Mouse (Mus musculus): ENCODE results near the gene Rreb1. TPM values are rescaled to one million over a fixed set of nuclear protein-coding genes. Genes with fewer than 3 reads are reported as not detected.

The Rreb1 gene
- polyA plus RNA-seq, 1 experiment from 2014 or later = 11.0 TPM

GRCm38 (mm10) chr13:37760013-37760342 lies 18.2 kb upstream of the Rreb1 start:
- Histone ChIP-seq H3K4me3 (no peak overlapping the region), H3K27me3 (replicated peaks) (no peaks in the 10 kb centered on the region), H3K36me3 (no peaks in the 10 kb centered on the region), H3K4me1 (peaks cover 37% of the 10 kb centered on the region), H3K4me2 (no peak overlapping the region), H3K9ac (no peak overlapping the region), H3K27ac (replicated peaks) (0 out of 2 replicates have a peak overlapping the region, but pooled peaks have one; percentile 42), H3K9me3 (no peaks in the 10 kb centered on the region)
- WGBS = 14% methylated on average over 3 of the region's 3 CpGs
- no peak for ATAC-seq (ENCODE audit: extremely low read depth, insufficient number of reproducible peaks, low FRiP score, low TSS enrichment)

- no peaks in the 10 kb centered on the region for H3K9me3 ChIP-seq
- H3K27ac ChIP-seq (replicated peaks) = 0 out of 2 replicates have a peak overlapping the region, but pooled peaks have one; percentile 42
- H3K4me2 ChIP-seq = no peak overlapping the region
- no peak overlapping the region for H3K4me3 ChIP-seq
- peaks cover 37% of the 10 kb centered on the region for H3K4me1 ChIP-seq
- H3K36me3 ChIP-seq = no peaks in the 10 kb centered on the region
- 0 out of 2 replicates have a peak overlapping the region, but pooled peaks have one; percentile 28 for H3K9ac ChIP-seq
- WGBS = 67% methylated on average over 3 of the region's 3 CpGs
- no peak for ATAC-seq (ENCODE audit: extremely low read depth, insufficient number of reproducible peaks, low FRiP score, low TSS enrichment)
- no peaks in the 10 kb centered on the region for H3K27me3 ChIP-seq (replicated peaks)
These were observed 17.8 kb upstream of the Rreb1 start for GRCm38 (mm10) chr13:37760373-37760772.

GRCm38 (mm10) chr13:37760957-37761941 lies 17.0 kb upstream of the Rreb1 start:
- Histone ChIP-seq H3K36me3 (no peaks in the 10 kb centered on the region), H3K9me3 (no peaks in the 10 kb centered on the region), H3K4me1 (peaks cover 37% of the 10 kb centered on the region), H3K4me2 (peak overlapping the region; percentile 49), H3K27me3 (replicated peaks) (no peaks in the 10 kb centered on the region), H3K9ac (peak overlapping the region; percentile 63), H3K4me3 (no peak overlapping the region), H3K27ac (replicated peaks) (peak overlapping the region; percentile 71)
- ATAC-seq (ENCODE audit: extremely low read depth, insufficient number of reproducible peaks, low FRiP score, low TSS enrichment) = no peak
- WGBS = 37% methylated on average over 23 of the region's 23 CpGs

- WGBS = 32% methylated on average over 9 of the region's 9 CpGs
- Histone ChIP-seq H3K4me3 (no peak overlapping the region), H3K27ac (replicated peaks) (no peak overlapping the region), H3K9me3 (no peaks in the 10 kb centered on the region; the same call in 1 of the 2 replicates), H3K4me1 (peaks cover 37% of the 10 kb centered on the region), H3K27me3 (replicated peaks) (no peaks in the 10 kb centered on the region), H3K9ac (no peak overlapping the region), H3K36me3 (no peaks in the 10 kb centered on the region), H3K4me2 (no peak overlapping the region)
- ATAC-seq (ENCODE audit: extremely low read depth, insufficient number of reproducible peaks, low FRiP score, low TSS enrichment) = no peak
These were observed 14.3 kb upstream of the Rreb1 start for GRCm38 (mm10) chr13:37763800-37764407.

- no peak overlapping the region for H3K9ac ChIP-seq
- H3K9me3 ChIP-seq = no peaks in the 10 kb centered on the region; the same call in 1 of the 2 replicates
- ATAC-seq (ENCODE audit: extremely low read depth, insufficient number of reproducible peaks, low FRiP score, low TSS enrichment) = no peak
- no peaks in the 10 kb centered on the region for H3K4me1 ChIP-seq
- WGBS = 42% methylated on average over 1 of the region's 1 CpGs
- no peaks in the 10 kb centered on the region for H3K36me3 ChIP-seq
- no peak overlapping the region for H3K4me3 ChIP-seq
- no peaks in the 10 kb centered on the region for H3K27me3 ChIP-seq (replicated peaks)
- no peak overlapping the region for H3K4me2 ChIP-seq
- no peak overlapping the region for H3K27ac ChIP-seq (replicated peaks)
These were observed 8.4 kb upstream of the Rreb1 start for GRCm38 (mm10) chr13:37769777-37770176.

- Histone ChIP-seq H3K27me3 (replicated peaks) (peaks cover 12% of the 10 kb centered on the region), H3K27ac (replicated peaks) (no peak overlapping the region), H3K36me3 (no peaks in the 10 kb centered on the region), H3K9me3 (no peaks in the 10 kb centered on the region), H3K4me2 (no peak overlapping the region), H3K9ac (no peak overlapping the region), H3K4me3 (no peak overlapping the region), H3K4me1 (peaks cover 6% of the 10 kb centered on the region)
- ATAC-seq (ENCODE audit: extremely low read depth, insufficient number of reproducible peaks, low FRiP score, low TSS enrichment) = no peak
These were observed 4.7 kb upstream of the Rreb1 start for GRCm38 (mm10) chr13:37773476-37773875.

GRCm38 (mm10) chr13:37776675-37777074 lies 1.5 kb upstream of the Rreb1 start:
- H3K9me3 ChIP-seq = no peaks in the 10 kb centered on the region
- H3K36me3 ChIP-seq = no peaks in the 10 kb centered on the region
- H3K27me3 ChIP-seq (replicated peaks) = peaks cover 15% of the 10 kb centered on the region
- no peak overlapping the region for H3K4me3 ChIP-seq
- H3K9ac ChIP-seq = no peak overlapping the region
- H3K4me1 ChIP-seq = peaks cover 16% of the 10 kb centered on the region
- H3K4me2 ChIP-seq = no peak overlapping the region
- no peak overlapping the region for H3K27ac ChIP-seq (replicated peaks)
- no peak for ATAC-seq (ENCODE audit: extremely low read depth, insufficient number of reproducible peaks, low FRiP score, low TSS enrichment)

- Histone ChIP-seq H3K27ac (replicated peaks) (no peak overlapping the region), H3K36me3 (no peaks in the 10 kb centered on the region), H3K4me1 (peaks cover 16% of the 10 kb centered on the region), H3K9ac (peak overlapping the region; percentile 80), H3K4me3 (peak overlapping the region; percentile 62), H3K9me3 (no peaks in the 10 kb centered on the region), H3K27me3 (replicated peaks) (peaks cover 15% of the 10 kb centered on the region), H3K4me2 (peak overlapping the region; percentile 98)
- WGBS = 24% methylated on average over 25 of the region's 25 CpGs
- ATAC-seq (ENCODE audit: extremely low read depth, insufficient number of reproducible peaks, low FRiP score, low TSS enrichment) = no peak
These were observed 651 bp upstream of the Rreb1 start for GRCm38 (mm10) chr13:37777351-37778146.

GRCm38 (mm10) chr13:37778594-37779231 lies 513 bp downstream of the Rreb1 start:
- Histone ChIP-seq H3K9me3 (no peaks in the 10 kb centered on the region), H3K4me3 (peak overlapping the region; percentile 62), H3K4me2 (peak overlapping the region; percentile 98), H3K27ac (replicated peaks) (no peak overlapping the region), H3K36me3 (no peaks in the 10 kb centered on the region), H3K4me1 (peaks cover 16% of the 10 kb centered on the region), H3K9ac (peak overlapping the region; percentile 80), H3K27me3 (replicated peaks) (peaks cover 15% of the 10 kb centered on the region)
- WGBS = under 1% methylated on average over 33 of the region's 33 CpGs
- ATAC-seq (ENCODE audit: extremely low read depth, insufficient number of reproducible peaks, low FRiP score, low TSS enrichment) = peak; percentile 31; the same call in 1 of the 2 replicates

- Histone ChIP-seq H3K4me3 (peak overlapping the region; percentile 62), H3K36me3 (no peaks in the 10 kb centered on the region), H3K4me1 (peaks cover 21% of the 10 kb centered on the region), H3K27ac (replicated peaks) (no peak overlapping the region), H3K27me3 (replicated peaks) (peaks cover 15% of the 10 kb centered on the region), H3K9ac (peak overlapping the region; percentile 80), H3K9me3 (no peaks in the 10 kb centered on the region), H3K4me2 (peak overlapping the region; percentile 98)
- no peak for ATAC-seq (ENCODE audit: extremely low read depth, insufficient number of reproducible peaks, low FRiP score, low TSS enrichment)
- WGBS = 9% methylated on average over 9 of the region's 9 CpGs
These were observed 1.1 kb downstream of the Rreb1 start for GRCm38 (mm10) chr13:37779251-37779667.

All from heart, embryonic 13.5 days (tissue).